14 mouse cellular contexts compared by ENCODE assay signal in genomic region chr10:121116636-121117035, GRCm38 (mm10).
"Had no signal": no experiment of that assay in that cellular context is flagged by ENCODE, and none has a peak within 500 bp of the region (broad histone marks: within the 10 kb centered on the region; RNA-seq: fewer than 3 reads in every experiment).

No protein-coding gene starts in this region.

- H3K4me1 ChIP-seq: limb, embryonic 15.5 days; liver, embryonic 13.5 days; lung, embryonic 15.5 days; midbrain, embryonic 12.5 days had no signal

- H3K9ac ChIP-seq: limb, embryonic 15.5 days; liver, embryonic 13.5 days; liver, postnatal 0 days; lung, embryonic 15.5 days; midbrain, embryonic 12.5 days; neural tube, embryonic 13.5 days had no signal

- H3K27ac ChIP-seq: left cerebral cortex, adult 2 months; limb, embryonic 15.5 days; liver, embryonic 13.5 days; lung, embryonic 15.5 days; midbrain, embryonic 12.5 days; neural tube, embryonic 13.5 days had no signal

- H3K4me3 ChIP-seq: left cerebral cortex, adult 2 months; limb, embryonic 15.5 days; liver, embryonic 13.5 days; lung, embryonic 15.5 days; midbrain, embryonic 12.5 days; myocyte; neural tube, embryonic 13.5 days had no signal

- DNase-seq: kidney, adult 2 months; kidney, postnatal 25 days; liver, embryonic 13.5 days; liver, postnatal 0 days; right cerebral cortex, adult 18-20 months; right cerebral cortex, postnatal 25 days; thymus, postnatal 36 days had no signal

- H3K36me3 ChIP-seq: limb, embryonic 15.5 days; liver, embryonic 13.5 days; lung, embryonic 15.5 days; midbrain, embryonic 12.5 days; neural tube, embryonic 13.5 days had no signal

- ATAC-seq: intestine, embryonic 16.5 days; liver, postnatal 0 days had no signal

- H3K9me3 ChIP-seq: limb, embryonic 15.5 days; lung, embryonic 15.5 days; midbrain, embryonic 12.5 days had no signal

- H3K4me2 ChIP-seq: limb, embryonic 15.5 days; liver, embryonic 13.5 days; lung, embryonic 15.5 days; midbrain, embryonic 12.5 days; neural tube, embryonic 13.5 days had no signal

- H3K27me3 ChIP-seq: limb, embryonic 15.5 days; liver, embryonic 13.5 days; lung, embryonic 15.5 days; midbrain, embryonic 12.5 days; neural tube, embryonic 13.5 days had no signal
